Mouse (Mus musculus): ENCODE measurements around the gene Gdpgp1. TPM values are rescaled to one million over a fixed set of nuclear protein-coding genes. Genes with fewer than 3 reads are reported as not detected.

The Gdpgp1 gene
- polyA plus RNA-seq, 1 experiment from 2014 or later: 4.5 TPM

GRCm38 (mm10) chr7:80214459-80214858 is 18.2 kb upstream of the Gdpgp1 start:
- Histone ChIP-seq H3K4me3 (no peak overlapping the region), H3K36me3 (replicated peaks) (peaks cover 32% of the 10 kb centered on the region), H3K9me3 (no peaks in the 10 kb centered on the region), H3K27ac (peak overlapping the region; percentile 58; the same call in 1 of the 2 replicates), H3K27me3 (replicated peaks) (no peaks in the 10 kb centered on the region), H3K9ac (no peak overlapping the region), H3K4me2 (no peak overlapping the region), H3K4me1 (peaks cover 9% of the 10 kb centered on the region; the same call in 1 of the 2 replicates)
- 69% methylated on average over 8 of the region's 8 CpGs for WGBS
- ATAC-seq (replicated peaks): no peak

DNA sequence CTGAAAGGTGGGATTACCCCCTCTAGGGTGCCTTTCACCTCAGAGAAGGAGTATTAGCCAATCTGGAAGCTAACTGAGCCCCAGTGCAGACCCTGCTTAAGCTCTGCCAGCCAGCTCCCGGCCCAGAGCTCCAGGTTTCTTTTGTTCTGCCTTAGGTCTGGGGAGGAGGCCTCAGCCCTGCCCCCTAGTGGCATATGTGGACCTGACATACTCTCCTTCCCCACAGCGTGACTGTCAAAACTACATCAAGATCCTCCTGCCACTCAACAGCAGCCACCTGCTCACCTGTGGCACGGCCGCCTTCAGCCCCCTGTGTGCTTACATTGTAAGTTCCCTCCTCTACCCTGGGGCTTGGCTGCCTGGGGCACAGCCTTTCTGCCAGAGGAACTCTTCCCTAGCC is 17.3 kb upstream of the Gdpgp1 start:
- peak; percentile 84 for ATAC-seq (replicated peaks)
- H3K36me3 ChIP-seq (replicated peaks): peaks cover 41% of the 10 kb centered on the region
- no peak overlapping the region for H3K9ac ChIP-seq
- H3K4me2 ChIP-seq: no peak overlapping the region
- H3K4me1 ChIP-seq: peaks cover 4% of the 10 kb centered on the region; the same call in 1 of the 2 replicates
- peak overlapping the region; percentile 58 for H3K27ac ChIP-seq
- H3K27me3 ChIP-seq (replicated peaks): no peaks in the 10 kb centered on the region
- H3K4me3 ChIP-seq: no peak overlapping the region
- WGBS: 11% methylated on average over 4 of the region's 4 CpGs
- H3K9me3 ChIP-seq: no peaks in the 10 kb centered on the region

- no peak overlapping the region for H3K4me2 ChIP-seq
- no peaks in the 10 kb centered on the region for H3K9me3 ChIP-seq
- no peak overlapping the region for H3K27ac ChIP-seq
- 69% methylated on average over 8 of the region's 8 CpGs for WGBS
- no peak overlapping the region for H3K4me3 ChIP-seq
- H3K27me3 ChIP-seq (replicated peaks): no peaks in the 10 kb centered on the region
- peak; percentile 51; the same call in 1 of the 2 replicates for ATAC-seq (replicated peaks)
- H3K4me1 ChIP-seq: peaks cover 4% of the 10 kb centered on the region; the same call in 1 of the 2 replicates
- H3K36me3 ChIP-seq (replicated peaks): peaks cover 52% of the 10 kb centered on the region
- H3K9ac ChIP-seq: no peak overlapping the region
Observed at GRCm38 (mm10) chr7:80216566-80216965, 16.1 kb upstream of the Gdpgp1 start.

DNA sequence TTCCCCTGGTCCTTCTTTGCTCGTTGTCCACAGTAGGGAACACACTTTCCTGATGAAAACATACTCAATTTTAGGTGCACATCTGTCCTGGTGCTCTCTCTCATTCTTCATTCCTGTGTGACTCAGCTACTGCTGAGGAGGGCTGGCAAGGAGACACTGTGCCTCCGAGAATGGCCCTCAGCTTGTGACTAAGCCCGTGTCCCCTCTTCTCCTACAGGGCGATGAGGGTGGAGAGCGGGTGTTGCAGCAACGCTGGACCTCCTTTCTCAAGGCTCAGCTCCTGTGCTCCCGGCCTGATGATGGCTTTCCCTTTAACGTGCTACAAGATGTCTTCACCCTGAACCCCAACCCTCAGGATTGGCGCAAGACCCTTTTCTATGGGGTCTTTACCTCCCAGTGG is 14.0 kb upstream of the Gdpgp1 start:
- Histone ChIP-seq H3K9ac (no peak overlapping the region), H3K27me3 (replicated peaks) (no peaks in the 10 kb centered on the region), H3K36me3 (replicated peaks) (peaks cover 53% of the 10 kb centered on the region), H3K9me3 (no peaks in the 10 kb centered on the region), H3K4me3 (no peak overlapping the region), H3K4me2 (no peak overlapping the region), H3K27ac (no peak overlapping the region), H3K4me1 (peaks cover 4% of the 10 kb centered on the region; the same call in 1 of the 2 replicates)
- WGBS: 97% methylated on average over 9 of the region's 9 CpGs
- no peak for ATAC-seq (replicated peaks)

DNA sequence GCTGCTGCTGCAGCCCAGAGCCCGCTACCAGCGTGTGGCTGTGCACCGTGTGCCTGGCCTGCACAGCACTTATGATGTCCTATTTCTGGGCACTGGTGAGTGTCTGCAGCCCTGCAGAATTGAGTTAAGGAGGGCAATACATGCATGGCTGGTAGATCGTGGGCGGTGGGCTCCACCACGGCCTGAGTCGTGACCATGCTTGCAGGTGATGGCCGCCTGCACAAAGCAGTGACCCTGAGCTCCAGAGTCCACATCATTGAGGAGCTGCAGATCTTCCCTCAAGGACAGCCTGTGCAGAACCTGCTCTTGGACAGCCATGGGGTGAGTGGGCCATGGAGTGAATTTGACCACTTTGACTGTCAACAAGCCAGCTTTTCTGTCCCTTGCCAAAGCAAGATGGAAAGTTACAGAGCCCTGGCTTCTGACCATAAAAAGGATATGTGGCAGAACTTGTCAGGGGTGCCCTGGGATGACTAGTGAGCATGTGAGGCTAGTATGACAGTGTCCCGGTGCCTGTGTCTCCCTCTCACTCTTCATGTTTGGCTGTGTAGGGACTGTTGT is 12.3 kb upstream of the Gdpgp1 start:
- Histone ChIP-seq H3K27ac (no peak overlapping the region), H3K9ac (no peak overlapping the region), H3K4me1 (no peaks in the 10 kb centered on the region), H3K36me3 (replicated peaks) (peaks cover 68% of the 10 kb centered on the region), H3K4me3 (no peak overlapping the region), H3K9me3 (no peaks in the 10 kb centered on the region), H3K4me2 (no peak overlapping the region), H3K27me3 (replicated peaks) (no peaks in the 10 kb centered on the region)
- WGBS: 97% methylated on average over 9 of the region's 9 CpGs
- no peak for ATAC-seq (replicated peaks)

- no peaks in the 10 kb centered on the region for H3K4me1 ChIP-seq
- WGBS: 82% methylated on average over 4 of the region's 4 CpGs
- H3K4me2 ChIP-seq: no peak overlapping the region
- no peaks in the 10 kb centered on the region for H3K27me3 ChIP-seq (replicated peaks)
- no peak overlapping the region for H3K4me3 ChIP-seq
- no peak overlapping the region for H3K27ac ChIP-seq
- ATAC-seq (replicated peaks): no peak
- H3K36me3 ChIP-seq (replicated peaks): peaks cover 69% of the 10 kb centered on the region
- no peaks in the 10 kb centered on the region for H3K9me3 ChIP-seq
- H3K9ac ChIP-seq: no peak overlapping the region
Observed at GRCm38 (mm10) chr7:80221179-80221750, 11.4 kb upstream of the Gdpgp1 start.

DNA sequence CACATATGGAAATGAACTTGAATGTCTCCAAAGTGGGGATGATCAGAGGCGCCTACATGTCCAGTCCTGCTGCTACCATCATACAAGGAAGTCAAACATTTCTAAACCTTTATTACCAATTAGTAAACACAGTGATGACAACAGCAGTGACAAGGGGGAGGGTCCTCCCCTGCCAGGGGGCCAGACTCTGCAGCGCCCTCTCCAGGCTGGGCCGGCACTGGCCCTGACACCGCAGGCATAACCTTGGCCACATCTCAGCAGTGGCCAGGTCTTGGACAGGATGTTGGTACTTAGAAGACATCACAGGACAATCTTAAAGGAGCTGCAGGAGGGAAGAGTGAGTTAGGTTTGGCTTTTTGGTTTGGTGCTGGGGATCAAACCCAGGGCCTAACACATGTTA is 5.6 kb upstream of the Gdpgp1 start:
- 0 out of 2 replicates have a peak, but pooled peaks cover 7% of the 10 kb centered on the region for H3K27me3 ChIP-seq (replicated peaks)
- WGBS: 96% methylated on average over 4 of the region's 4 CpGs

DNA sequence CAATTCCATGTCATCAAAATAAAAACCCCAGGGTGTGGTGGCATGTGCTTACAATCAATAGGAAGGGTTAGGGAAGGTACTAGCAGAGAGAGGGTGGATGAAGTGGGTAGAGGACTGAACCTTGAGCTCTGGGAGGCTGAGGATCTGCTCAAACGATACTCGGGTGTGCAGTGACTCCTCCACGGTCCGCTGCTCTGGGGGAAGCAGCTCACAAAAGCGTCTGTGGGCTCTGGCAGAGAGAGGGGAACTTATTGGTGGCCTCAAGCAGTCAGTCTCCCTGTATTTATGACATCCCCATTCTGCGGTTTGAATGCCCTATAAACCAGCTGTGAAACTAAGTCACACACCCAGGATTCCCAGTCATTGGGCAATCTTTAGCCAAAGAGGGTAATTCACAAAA is 2.5 kb upstream of the Gdpgp1 start:
- Histone ChIP-seq H3K36me3 (replicated peaks) (peaks cover 13% of the 10 kb centered on the region), H3K27ac (no peak overlapping the region), H3K4me1 (peaks cover 25% of the 10 kb centered on the region), H3K4me2 (no peak overlapping the region), H3K4me3 (no peak overlapping the region), H3K9ac (no peak overlapping the region), H3K27me3 (replicated peaks) (0 out of 2 replicates have a peak, but pooled peaks cover 7% of the 10 kb centered on the region), H3K9me3 (no peaks in the 10 kb centered on the region)
- 45% methylated on average over 6 of the region's 6 CpGs for WGBS
- ATAC-seq (replicated peaks): no peak

More for the DNA sequence above, 5.6 kb upstream of the Gdpgp1 start:
- peaks cover 7% of the 10 kb centered on the region for H3K4me1 ChIP-seq
- ATAC-seq (replicated peaks): no peak
- no peak overlapping the region for H3K9ac ChIP-seq
- H3K9me3 ChIP-seq: no peaks in the 10 kb centered on the region
- H3K27ac ChIP-seq: no peak overlapping the region
- no peak overlapping the region for H3K4me3 ChIP-seq
- H3K4me2 ChIP-seq: no peak overlapping the region
- peaks cover 33% of the 10 kb centered on the region for H3K36me3 ChIP-seq (replicated peaks)

DNA sequence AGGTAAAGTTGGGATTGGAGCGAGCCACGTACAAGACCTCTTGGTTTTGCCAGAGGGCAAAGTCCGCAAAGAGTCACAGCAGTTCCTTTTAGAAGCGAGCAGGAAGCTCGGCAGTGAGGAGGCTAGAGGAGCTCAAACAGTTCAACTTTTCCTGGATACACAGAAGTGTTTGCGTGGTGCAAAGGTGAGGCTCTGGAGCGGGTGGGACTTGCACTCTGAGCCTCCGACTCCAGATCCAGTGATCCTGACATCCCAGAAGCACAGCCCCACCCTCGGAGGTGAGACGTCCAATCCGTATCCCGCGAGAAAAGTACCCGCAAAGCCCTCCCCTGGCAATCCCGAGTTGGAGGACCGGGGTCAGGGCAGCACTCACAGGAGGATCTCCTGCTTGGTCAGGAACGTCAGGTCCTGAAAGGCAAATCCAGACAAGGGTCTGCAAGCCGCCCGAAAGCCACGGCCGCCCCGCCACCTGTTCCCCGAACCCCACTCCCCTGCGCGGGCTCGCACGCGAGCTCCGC is 635 bp upstream of the Gdpgp1 start:
- H3K4me1 ChIP-seq: peaks cover 28% of the 10 kb centered on the region
- H3K4me3 ChIP-seq: peak overlapping the region; percentile 88
- 0 out of 2 replicates have a peak, but pooled peaks cover 7% of the 10 kb centered on the region for H3K27me3 ChIP-seq (replicated peaks)
- 2% methylated on average over 29 of the region's 29 CpGs for WGBS
- H3K36me3 ChIP-seq (replicated peaks): peaks cover 3% of the 10 kb centered on the region; the same call in 1 of the 2 replicates
- H3K27ac ChIP-seq: no peak overlapping the region
- ATAC-seq (replicated peaks): peak; percentile 41; the same call in 1 of the 2 replicates
- H3K9me3 ChIP-seq: no peaks in the 10 kb centered on the region
- H3K4me2 ChIP-seq: peak overlapping the region; percentile 84
- H3K9ac ChIP-seq: peak overlapping the region; percentile 50

DNA sequence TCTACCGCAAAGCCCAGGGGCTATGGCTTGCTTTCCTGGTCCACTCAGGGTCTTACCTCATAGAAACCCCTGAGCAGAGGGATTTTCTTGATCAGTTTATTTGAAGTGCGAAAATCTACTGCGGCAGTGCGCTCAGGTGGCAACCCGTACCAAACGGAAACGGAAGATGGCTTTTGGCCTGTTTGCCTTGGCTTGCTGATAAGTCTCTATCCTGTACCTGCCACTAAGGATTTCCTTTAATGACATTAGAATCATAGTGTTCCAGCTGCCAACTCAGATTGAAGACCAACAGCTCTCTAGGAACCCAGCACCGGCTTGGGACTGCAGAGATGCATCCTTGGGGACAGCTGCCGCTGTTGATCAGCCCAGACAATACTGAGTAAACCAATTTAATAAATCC is 1.1 kb downstream of the Gdpgp1 start:
- no peak for ATAC-seq (replicated peaks)
- H3K27ac ChIP-seq: no peak overlapping the region
- WGBS: 65% methylated on average over 9 of the region's 9 CpGs
- H3K27me3 ChIP-seq (replicated peaks): 0 out of 2 replicates have a peak, but pooled peaks cover 7% of the 10 kb centered on the region
- H3K4me3 ChIP-seq: peak overlapping the region; percentile 88; the same call in 1 of the 2 replicates
- peak overlapping the region; percentile 84 for H3K4me2 ChIP-seq
- peaks cover 28% of the 10 kb centered on the region for H3K4me1 ChIP-seq
- H3K9ac ChIP-seq: peak overlapping the region; percentile 14; the same call in 1 of the 2 replicates
- 0 out of 2 replicates have a peak, but pooled peaks cover 4% of the 10 kb centered on the region for H3K36me3 ChIP-seq (replicated peaks)
- no peaks in the 10 kb centered on the region for H3K9me3 ChIP-seq

DNA sequence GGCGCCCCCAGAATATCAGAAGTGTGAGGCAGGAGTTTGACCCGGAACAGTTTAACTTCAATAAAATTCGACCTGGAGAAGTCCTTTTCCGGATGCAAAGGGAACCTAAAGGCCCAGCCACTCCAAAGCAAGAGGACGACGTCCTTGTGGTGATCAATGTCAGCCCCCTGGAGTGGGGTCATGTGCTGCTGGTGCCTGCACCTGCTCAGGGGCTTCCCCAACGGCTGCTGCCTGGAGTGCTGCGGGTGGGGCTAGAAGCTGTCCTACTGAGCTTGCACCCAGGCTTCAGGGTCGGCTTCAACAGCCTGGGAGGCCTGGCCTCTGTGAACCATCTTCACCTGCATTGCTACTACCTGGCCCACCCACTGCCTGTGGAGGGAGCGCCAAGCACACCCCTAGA is 5.9 kb downstream of the Gdpgp1 start:
- H3K9me3 ChIP-seq: no peaks in the 10 kb centered on the region

GRCm38 (mm10) chr7:80241661-80242060 is 9.0 kb downstream of the Gdpgp1 start:
- 91% methylated on average over 4 of the region's 4 CpGs for WGBS
- H3K27ac ChIP-seq: no peak overlapping the region
- no peak for ATAC-seq (replicated peaks)
- no peaks in the 10 kb centered on the region for H3K9me3 ChIP-seq
- no peak overlapping the region for H3K4me2 ChIP-seq
- H3K4me3 ChIP-seq: no peak overlapping the region
- 0 out of 2 replicates have a peak, but pooled peaks cover 14% of the 10 kb centered on the region for H3K36me3 ChIP-seq (replicated peaks)
- no peak overlapping the region for H3K9ac ChIP-seq
- no peaks in the 10 kb centered on the region for H3K27me3 ChIP-seq (replicated peaks)
- H3K4me1 ChIP-seq: no peaks in the 10 kb centered on the region

More for the DNA sequence above, 5.9 kb downstream of the Gdpgp1 start:
- 0 out of 2 replicates have a peak, but pooled peaks cover 14% of the 10 kb centered on the region for H3K36me3 ChIP-seq (replicated peaks)
- H3K4me2 ChIP-seq: no peak overlapping the region
- no peak overlapping the region for H3K27ac ChIP-seq
- no peaks in the 10 kb centered on the region for H3K27me3 ChIP-seq (replicated peaks)
- no peak overlapping the region for H3K9ac ChIP-seq
- no peak overlapping the region for H3K4me3 ChIP-seq
- 90% methylated on average over 10 of the region's 10 CpGs for WGBS
- no peak for ATAC-seq (replicated peaks)
- H3K4me1 ChIP-seq: peaks cover 15% of the 10 kb centered on the region

Measured in midbrain, embryonic 15.5 days (tissue).